Mouse (Mus musculus) kidney, adult 8-10 months (tissue): ENCODE measurements around the gene Zmynd10.
"Not testable (repeated sequence)": the region's sequence is repeated elsewhere in the genome, so short reads cannot be mapped to it uniquely, and the experiment has no call there.

Source experiments
- DNase-seq, 2 experiments: peaks; one replicate each; pipeline ENCODE4 v3.0.0; 2022

Zmynd10 gene

GRCm38 (mm10) chr9:107556346-107556745 lies 9.2 kb downstream of the Zmynd10 start:
- no peak for DNase-seq

GRCm38 (mm10) chr9:107563029-107563581 lies 16.0 kb downstream of the Zmynd10 start, which contains the start of gene Tusc2:
TSS of gene Tusc2 (plus strand) at chr9:107563255.
- DNase-seq = peak; percentile 97

GRCm38 (mm10) chr9:107565556-107565955 lies 18.5 kb downstream of the Zmynd10 start:
- not testable (repeated sequence) for DNase-seq

GRCm38 (mm10) chr9:107566041-107566709 lies 19.1 kb downstream of the Zmynd10 start:
- peak; percentile 90 to 95 for DNase-seq

- peak; percentile 67 to 82 for DNase-seq
These were observed 19.8 kb downstream of the Zmynd10 start for GRCm38 (mm10) chr9:107566855-107567254.

- DNase-seq = peak; percentile 89 to 91
These were observed 20.7 kb downstream of the Zmynd10 start, which contains the start of gene Hyal2 for GRCm38 (mm10) chr9:107567702-107568319. TSS of gene Hyal2 (plus strand) at chr9:107567945.

GRCm38 (mm10) chr9:107568331-107569261 lies 21.5 kb downstream of the Zmynd10 start:
- DNase-seq = peak; percentile 91 to 92

- DNase-seq = no peak
These were observed 22.2 kb downstream of the Zmynd10 start for GRCm38 (mm10) chr9:107569270-107569669.

- no peak for DNase-seq
These were observed 22.9 kb downstream of the Zmynd10 start for GRCm38 (mm10) chr9:107570016-107570415.

GRCm38 (mm10) chr9:107570845-107571244 lies 23.7 kb downstream of the Zmynd10 start:
- DNase-seq = no peak

GRCm38 (mm10) chr9:107571534-107572326 lies 24.6 kb downstream of the Zmynd10 start:
- DNase-seq = peak in 1 of 2 experiments; percentile 64

- no peak for DNase-seq
These were observed 25.2 kb downstream of the Zmynd10 start for GRCm38 (mm10) chr9:107572327-107572662.

- DNase-seq = not testable (repeated sequence)
These were observed 26.7 kb downstream of the Zmynd10 start for GRCm38 (mm10) chr9:107573774-107574173.

GRCm38 (mm10) chr9:107575579-107576356 lies 28.7 kb downstream of the Zmynd10 start:
- DNase-seq = no peak

- DNase-seq = peak; percentile 80 to 86
These were observed 29.4 kb downstream of the Zmynd10 start, which contains the start of gene Hyal1 for GRCm38 (mm10) chr9:107576357-107577107. TSS of gene Hyal1 (plus strand) at chr9:107576927.

- no peak for DNase-seq
These were observed 30.8 kb downstream of the Zmynd10 start for GRCm38 (mm10) chr9:107577871-107578270.

- DNase-seq = no peak
These were observed 31.5 kb downstream of the Zmynd10 start, which contains the start of gene Naa80 for GRCm38 (mm10) chr9:107578587-107578986. TSS of gene Naa80 (plus strand) at chr9:107578887.

- DNase-seq = no peak
These were observed 32.2 kb downstream of the Zmynd10 start for GRCm38 (mm10) chr9:107579023-107579900.
